Mouse (Mus musculus): ENCODE measurements at regions not wholly inside any gene's neighbourhood (a gene's known extent, or its start where the extent isn't known, plus 50 kb on each side); places are given as distances from the start of the nearest gene placed in this dataset.

DNA sequence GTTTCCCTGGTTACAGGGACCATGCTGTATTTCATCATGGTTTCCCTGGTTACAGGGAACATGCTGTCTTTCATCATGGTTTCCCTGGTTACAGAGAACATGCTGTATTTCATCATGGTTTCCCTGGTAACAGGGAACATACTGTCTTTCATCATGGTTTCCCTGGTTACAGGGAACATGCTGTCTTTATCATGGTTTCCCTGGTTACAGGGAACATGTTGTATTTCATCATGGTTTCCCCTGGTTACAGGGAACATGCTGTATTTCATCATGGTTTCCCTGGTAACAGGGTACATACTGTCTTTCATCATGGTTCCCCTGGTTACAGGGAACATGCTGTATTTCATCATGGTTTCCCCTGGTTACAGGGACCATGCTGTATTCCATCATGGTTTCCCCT lies 1579.5 kb downstream of the 4930444P10Rik start:
- no peak for ATAC-seq (replicated peaks; ENCODE audit: low FRiP score, poor library complexity, severe bottlenecking)

DNA sequence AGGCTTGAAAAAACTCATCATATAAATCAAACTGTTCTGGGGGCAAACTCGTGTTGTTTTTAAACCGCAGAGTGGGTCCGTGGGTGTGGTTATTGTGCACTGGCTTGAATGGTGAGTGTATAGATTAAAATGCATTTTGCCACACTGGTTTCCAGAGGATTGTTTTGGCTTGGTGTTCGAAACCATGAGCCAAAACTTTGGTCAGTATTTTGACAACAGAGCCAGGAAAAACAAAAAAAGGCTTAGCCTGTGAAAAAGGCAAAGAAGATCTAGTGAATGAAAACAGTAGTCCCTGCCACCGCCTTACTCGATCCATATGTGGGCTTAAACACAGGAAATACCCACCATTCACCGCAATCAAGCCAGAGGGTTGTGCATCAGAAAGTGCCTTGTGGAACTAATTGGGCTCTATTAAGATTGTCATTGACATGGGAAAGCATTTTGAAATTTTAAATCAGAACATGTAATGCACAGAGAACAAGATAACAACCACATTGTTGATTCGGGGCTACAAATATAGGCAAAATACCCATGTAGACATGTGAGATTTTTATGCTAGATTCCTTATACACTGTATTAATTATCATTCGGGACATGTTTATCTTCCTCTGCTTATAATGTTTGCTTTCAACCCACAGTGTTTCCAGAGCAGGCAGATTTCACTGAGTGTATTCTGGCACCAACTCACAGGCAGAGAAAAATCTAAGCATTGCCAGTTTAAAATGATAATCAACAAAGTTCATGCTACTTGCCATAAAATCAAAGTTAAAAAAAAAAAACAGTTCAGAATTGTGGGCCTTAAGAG lies 1580.4 kb downstream of the 4930444P10Rik start:
- ATAC-seq (replicated peaks; ENCODE audit: low FRiP score, poor library complexity, severe bottlenecking): no peak

DNA sequence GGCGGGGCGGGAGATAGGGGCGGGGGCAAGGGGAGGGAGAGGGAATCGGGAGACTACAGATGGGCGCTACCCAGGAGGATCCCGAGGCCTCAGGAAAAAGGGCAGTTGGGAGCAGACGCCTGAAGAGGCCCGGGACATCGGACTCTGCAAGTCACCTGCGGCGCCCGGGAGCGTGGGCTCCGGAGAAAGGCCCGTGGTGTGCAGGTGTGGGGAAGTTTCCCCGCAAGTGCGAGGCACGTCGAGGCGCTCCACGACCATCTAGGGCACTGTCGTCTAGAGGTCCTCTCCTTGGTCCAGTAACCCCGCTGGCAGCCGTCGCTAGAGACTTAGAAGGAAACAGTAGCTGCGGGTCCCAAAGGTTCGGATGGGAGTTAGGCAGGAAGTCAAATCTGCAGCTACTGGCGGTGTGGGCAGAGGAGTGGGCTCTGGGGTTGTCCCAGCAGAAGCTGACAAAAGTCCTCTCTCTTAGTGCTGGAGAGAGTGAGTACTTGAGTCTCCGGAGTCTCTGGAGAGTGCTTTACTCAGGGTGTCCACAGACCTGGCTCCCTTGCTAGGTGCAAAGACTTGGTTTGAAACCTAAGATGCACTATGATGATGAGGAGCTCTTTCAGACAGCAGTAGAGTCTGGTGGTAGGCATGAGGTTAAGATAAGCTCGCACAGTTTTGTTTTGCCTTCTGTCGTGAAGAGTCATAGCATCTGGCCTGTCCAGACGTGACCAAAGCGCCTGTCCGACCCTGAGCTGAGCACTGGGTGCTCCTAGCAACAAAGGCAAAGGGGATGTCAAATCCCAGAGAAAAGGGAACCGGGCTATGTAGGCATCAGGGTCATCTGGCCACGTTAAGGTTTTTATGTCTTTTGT lies 1586.1 kb downstream of the 4930444P10Rik start:
- no peak for ATAC-seq (replicated peaks; ENCODE audit: low FRiP score, poor library complexity, severe bottlenecking)

GRCm38 (mm10) chr1:14506201-14506830 lies 1586.8 kb downstream of the 4930444P10Rik start:
- no peak for ATAC-seq (replicated peaks; ENCODE audit: low FRiP score, poor library complexity, severe bottlenecking)

GRCm38 (mm10) chr1:14505741-14506140 lies 1587.4 kb downstream of the 4930444P10Rik start:
- no peak for ATAC-seq (replicated peaks; ENCODE audit: low FRiP score, poor library complexity, severe bottlenecking)

DNA sequence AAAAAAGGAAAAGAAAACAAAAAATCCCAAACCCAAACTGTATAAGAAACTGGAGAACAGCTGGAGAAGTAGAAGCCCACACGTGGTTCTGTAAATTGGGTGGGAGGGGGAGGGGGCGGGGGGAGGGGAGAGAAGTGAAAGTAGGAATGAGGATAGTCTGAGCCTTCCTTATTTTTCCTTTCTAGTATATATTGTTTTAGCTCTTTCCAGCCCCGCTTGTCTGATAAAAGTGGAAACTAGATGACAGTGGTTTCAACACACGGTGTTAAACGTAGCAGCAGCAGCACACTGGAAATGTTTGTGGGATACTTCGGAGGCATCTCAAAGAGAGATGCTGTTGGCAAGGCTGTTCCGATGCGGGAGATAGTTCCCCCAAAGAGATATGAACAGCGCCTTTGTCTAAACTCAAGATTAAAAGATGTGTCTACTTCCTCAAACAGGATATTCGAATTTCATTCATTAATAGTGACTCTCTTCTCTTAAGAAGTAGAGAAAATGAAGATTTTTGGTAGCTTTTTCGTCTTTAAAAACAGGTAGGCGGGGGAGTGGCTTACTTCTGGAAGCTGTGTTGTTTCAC lies 1588.3 kb downstream of the 4930444P10Rik start:
- no peak for ATAC-seq (replicated peaks; ENCODE audit: low FRiP score, poor library complexity, severe bottlenecking)

DNA sequence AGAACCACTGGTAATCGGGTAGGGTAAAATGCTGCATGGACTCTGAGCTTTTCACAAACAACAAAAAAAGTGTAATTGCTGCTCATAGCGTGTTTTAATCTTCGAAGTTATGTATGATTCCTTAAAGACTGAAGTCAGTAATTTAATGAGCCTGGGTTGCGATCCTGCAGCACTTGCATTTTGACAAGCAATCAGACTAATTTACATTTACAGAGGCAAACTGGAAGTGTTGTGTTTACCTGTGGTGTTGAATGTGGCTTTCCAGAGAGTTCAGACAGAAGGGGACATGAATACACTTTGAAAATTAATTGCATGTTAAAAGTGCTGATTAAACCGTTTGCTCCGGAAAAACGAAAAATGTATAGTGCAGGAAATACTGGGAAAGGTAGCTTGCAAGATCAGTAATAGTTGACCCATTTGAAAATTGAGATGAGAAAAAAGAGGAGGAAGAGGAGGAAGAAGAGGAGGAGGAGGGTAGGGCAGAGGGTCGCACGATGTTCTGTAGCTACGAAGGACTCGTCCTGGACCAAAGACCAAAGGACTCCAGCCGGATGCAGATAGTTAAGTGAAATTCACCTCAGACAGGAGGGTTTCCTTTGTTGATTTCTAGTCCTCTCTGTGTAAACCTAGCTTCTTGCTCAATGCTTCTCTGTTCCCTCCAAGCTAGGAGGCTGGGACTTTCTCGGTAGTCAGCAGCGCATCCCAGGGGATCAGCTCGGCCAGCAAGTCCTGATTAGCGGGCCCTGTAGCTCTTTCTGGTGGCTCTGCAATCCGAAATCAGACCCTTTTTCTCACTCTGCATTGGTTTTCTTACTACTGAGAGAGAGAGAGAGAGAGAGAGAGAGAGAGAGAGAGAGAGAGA lies 1589.0 kb downstream of the 4930444P10Rik start:
- ATAC-seq (replicated peaks; ENCODE audit: low FRiP score, poor library complexity, severe bottlenecking): no peak

DNA sequence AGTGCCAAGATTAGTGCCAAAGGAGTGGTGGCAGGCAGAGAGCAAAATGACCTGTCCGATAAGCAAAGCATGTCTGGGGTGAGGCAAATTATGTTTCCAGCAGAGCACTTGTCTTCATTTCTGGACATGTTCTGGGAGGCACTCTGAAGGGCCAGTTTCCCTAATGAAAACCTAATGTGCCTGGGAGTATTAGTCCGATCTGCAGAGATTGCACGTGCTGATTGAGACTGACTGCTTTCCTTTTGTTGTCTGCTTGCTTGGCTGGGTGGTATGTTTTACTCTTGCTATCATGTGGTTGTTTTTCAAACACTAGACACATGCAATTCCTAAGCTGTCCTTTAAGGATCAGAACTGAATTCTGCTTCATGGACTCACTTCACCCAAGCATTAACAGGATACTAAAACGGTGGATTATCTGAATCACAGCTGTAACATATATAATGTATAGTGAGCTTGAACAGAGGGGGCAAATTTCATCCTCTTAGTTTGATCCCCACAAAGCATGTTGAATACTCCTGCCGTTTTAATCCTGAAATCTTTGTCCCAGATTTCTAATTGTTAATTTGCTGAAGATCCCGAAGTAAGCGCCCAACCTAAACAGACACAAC lies 1589.8 kb downstream of the 4930444P10Rik start:
- no peak for ATAC-seq (replicated peaks; ENCODE audit: low FRiP score, poor library complexity, severe bottlenecking)

GRCm38 (mm10) chr1:14499105-14499504 lies 1594.0 kb downstream of the 4930444P10Rik start:
- ATAC-seq (replicated peaks; ENCODE audit: low FRiP score, poor library complexity, severe bottlenecking): no peak

DNA sequence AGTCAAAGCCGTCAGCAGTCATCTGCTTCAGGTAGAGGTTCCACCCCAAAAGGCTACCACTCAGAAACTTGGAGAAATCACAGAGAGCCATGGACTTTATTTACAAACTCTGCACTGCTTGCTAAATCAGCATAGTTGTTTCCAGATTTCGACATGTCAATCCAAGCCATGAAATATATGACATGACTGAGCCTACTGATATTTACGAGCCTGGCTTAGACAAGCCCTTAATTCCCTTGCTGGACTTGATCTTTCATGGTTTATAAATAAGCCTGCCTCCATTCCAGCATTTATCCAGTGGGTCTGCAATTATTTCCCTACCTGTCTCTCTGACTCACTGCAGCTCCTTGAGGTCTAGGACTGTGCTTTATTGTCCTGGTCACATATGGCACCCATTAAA lies 1603.1 kb downstream of the 4930444P10Rik start:
- no peak for ATAC-seq (replicated peaks; ENCODE audit: low FRiP score, poor library complexity, severe bottlenecking)

DNA sequence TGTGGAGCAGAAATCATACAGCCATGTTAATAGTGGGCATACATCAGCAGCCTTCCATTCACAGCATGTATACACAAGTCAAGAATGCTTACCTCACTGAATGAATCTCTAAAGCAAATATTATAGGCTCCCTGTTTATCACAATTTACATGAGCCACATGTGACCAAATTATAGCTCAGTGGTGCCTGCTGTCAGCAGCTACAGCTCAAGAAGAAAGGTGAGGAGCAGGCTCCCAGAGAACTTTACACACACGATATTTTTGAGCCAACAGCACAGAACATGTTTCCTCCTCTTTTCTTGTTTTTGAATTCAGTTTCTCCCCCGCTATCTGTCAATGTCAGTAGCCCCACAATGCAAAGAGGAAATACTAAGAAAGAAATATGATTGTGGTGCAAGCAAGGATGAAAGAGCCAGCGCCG lies 1605.4 kb downstream of the 4930444P10Rik start:
- no peak for ATAC-seq (replicated peaks; ENCODE audit: low FRiP score, poor library complexity, severe bottlenecking)

DNA sequence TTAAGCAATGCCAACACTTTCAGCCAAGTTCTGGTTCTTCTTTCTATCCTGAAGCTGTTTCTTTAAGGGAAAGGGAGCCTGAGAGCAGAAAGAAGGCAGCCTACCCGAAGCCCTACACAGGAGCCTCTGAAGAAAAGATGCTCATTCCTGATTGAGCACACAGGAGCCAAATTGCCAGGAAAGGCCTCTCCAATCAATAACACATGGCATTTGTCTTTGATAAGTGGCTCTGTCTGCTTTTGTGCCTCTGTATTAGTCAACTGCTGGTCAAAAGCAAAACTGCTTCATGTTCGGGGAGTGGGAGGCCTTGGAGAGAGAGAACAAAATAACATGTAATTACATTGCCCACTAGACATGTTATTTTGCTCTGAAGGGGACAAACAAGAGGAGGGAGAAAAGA lies 1607.4 kb downstream of the 4930444P10Rik start:
- ATAC-seq (replicated peaks; ENCODE audit: low FRiP score, poor library complexity, severe bottlenecking): no peak

DNA sequence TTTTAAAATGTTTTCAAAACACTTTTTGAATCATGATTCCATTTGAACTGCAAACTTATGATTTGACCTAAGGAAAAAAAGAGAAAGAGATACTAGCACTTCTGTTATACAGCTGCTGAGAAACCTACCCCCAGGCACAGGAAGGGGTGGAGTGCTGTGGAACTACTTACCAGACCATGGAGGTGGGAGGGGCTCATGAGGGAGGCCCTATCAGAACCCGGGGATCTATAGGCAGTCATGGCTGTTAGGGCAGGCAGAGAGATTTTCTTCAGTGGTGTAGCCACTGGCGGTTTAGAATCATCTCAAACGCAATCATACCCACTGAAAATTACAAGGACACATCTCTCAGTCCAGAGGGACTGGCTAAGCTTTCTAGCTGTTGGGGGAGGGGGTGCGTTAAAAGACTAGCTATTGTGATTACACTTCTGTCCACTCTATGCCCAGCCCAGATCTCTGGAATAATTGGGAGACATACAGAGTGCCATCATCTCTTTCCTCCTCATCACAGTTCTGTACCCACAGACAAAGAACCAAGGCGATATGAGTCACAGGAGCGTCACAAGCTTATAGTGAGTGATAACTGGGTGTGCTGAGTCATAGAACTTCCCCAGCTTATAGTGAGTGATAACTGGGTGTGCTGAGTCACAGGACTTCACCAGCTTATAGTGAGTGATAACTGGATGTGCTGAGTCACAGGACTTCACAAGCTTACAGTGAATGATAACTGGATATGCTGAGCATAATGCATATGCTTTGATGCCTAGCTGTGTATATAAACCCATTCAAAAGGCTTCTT lies 1608.8 kb downstream of the 4930444P10Rik start:
- ATAC-seq (replicated peaks; ENCODE audit: low FRiP score, poor library complexity, severe bottlenecking): peak; percentile 88

DNA sequence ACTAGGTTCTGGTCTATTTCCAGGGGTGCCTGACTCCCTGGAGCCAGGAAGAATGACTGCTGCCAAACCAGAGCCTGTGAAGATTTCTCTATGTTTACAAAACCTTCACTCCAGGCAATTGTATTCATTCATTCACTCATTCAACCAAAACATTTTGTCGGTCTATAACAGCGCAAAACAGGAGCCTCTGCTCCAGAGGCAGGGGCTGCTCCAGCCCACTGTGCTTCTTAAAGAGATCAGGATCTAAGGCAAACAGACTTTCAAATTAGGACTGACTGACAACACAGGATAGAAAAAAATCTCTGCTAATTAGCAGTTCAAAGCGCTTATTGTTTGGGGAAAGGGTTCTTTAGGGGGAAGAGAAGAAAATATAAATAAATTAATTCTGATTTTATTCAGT lies 1620.8 kb downstream of the 4930444P10Rik start:
- no peak for ATAC-seq (replicated peaks; ENCODE audit: low FRiP score, poor library complexity, severe bottlenecking)

GRCm38 (mm10) chr1:14471551-14471950 lies 1621.6 kb downstream of the 4930444P10Rik start:
- ATAC-seq (replicated peaks; ENCODE audit: low FRiP score, poor library complexity, severe bottlenecking): no peak

- ATAC-seq (replicated peaks; ENCODE audit: low FRiP score, poor library complexity, severe bottlenecking): no peak
Observed at GRCm38 (mm10) chr1:14464788-14465482, 1628.2 kb downstream of the 4930444P10Rik start.

- no peak for ATAC-seq (replicated peaks; ENCODE audit: low FRiP score, poor library complexity, severe bottlenecking)
Observed at GRCm38 (mm10) chr1:14462496-14462895, 1630.6 kb downstream of the 4930444P10Rik start.

- ATAC-seq (replicated peaks; ENCODE audit: low FRiP score, poor library complexity, severe bottlenecking): no peak
Observed at GRCm38 (mm10) chr1:14460811-14461210, 1632.3 kb downstream of the 4930444P10Rik start.
